Mouse (Mus musculus) neural tube, embryonic 14.5 days (tissue): ENCODE results near the gene Fnbp1. TPM values are rescaled to one million over a fixed set of nuclear protein-coding genes. Genes with fewer than 3 reads are reported as not detected.

Experiments used
- ATAC-seq: fragments of 200-750 bp; cut with Nextera tagmentation; 2 replicates; pipeline ENCODE4 v1.8.0; 2017; ENCODE audit warnings: low read depth, mild to moderate bottlenecking, moderate TSS enrichment, moderate library complexity
- H3K27ac ChIP-seq: fragments of 300-500 bp; sonication (generic); 2 replicates; pipeline ENCODE4 v1.5.1; 2014; ENCODE audit warnings: low read depth, mild to moderate bottlenecking, control low read depth, low read length, moderate library complexity, mixed read lengths
- H3K27me3 ChIP-seq: fragments of 300-500 bp; sonication (generic); 2 replicates; pipeline ENCODE4 v1.6.1; 2014; ENCODE audit warnings: low read length; ENCODE audit not compliant: control insufficient read depth, insufficient read depth
- H3K36me3 ChIP-seq: fragments of 300-500 bp; sonication (generic); 2 replicates; pipeline ENCODE4 v1.6.1; 2014; ENCODE audit warnings: low read length, mixed read lengths; ENCODE audit not compliant: control insufficient read depth, insufficient read depth
- H3K4me1 ChIP-seq: fragments of 300-500 bp; sonication (generic); 2 replicates; pipeline ENCODE4 v1.6.1; 2014; ENCODE audit warnings: low read length; ENCODE audit not compliant: control insufficient read depth, insufficient read depth
- H3K4me2 ChIP-seq: fragments of 300-500 bp; sonication (generic); 2 replicates; pipeline ENCODE4 v1.6.1; 2014; ENCODE audit warnings: mild to moderate bottlenecking, low read depth, low read length, control low read depth
- H3K4me3 ChIP-seq: fragments of 300-500 bp; sonication (generic); 2 replicates; pipeline ENCODE4 v1.5.1; 2014; ENCODE audit warnings: low read depth, low read length, control low read depth, mixed read lengths
- H3K9ac ChIP-seq: fragments of 300-500 bp; sonication (generic); replicated peaks from 2 replicates; pipeline ENCODE4 v1.6.1; 2014; ENCODE audit warnings: low read depth, mild to moderate bottlenecking, control low read depth, low read length, mixed read lengths
- H3K9me3 ChIP-seq: fragments of 300-500 bp; sonication (generic); 2 replicates; pipeline ENCODE4 v1.6.1; 2016; ENCODE audit warnings: low read length; ENCODE audit not compliant: control insufficient read depth
- WGBS: fragments of 180-500 bp; shearing (Covaris S2); extraction: QIAGEN DNeasy Blood & Tissue Kit; methylation state at CpG from one replicate; pipeline ENCODE4 v1.1.7; 2014; 5-methylcytosine and 5-hydroxymethylcytosine counted together
- polyA plus RNA-seq: library from polyadenylated mRNA; unstranded; fragments of >200 nt; fragmentation: Nextera tagmentation; extraction: Ambion mirVana; gene quantifications from 2 replicates; pipeline ENCODE4 v1.2.1, GENCODE M21; 2014

The Fnbp1 gene
- polyA plus RNA-seq, 1 experiment from 2014 or later, result 33.3 TPM

DNA sequence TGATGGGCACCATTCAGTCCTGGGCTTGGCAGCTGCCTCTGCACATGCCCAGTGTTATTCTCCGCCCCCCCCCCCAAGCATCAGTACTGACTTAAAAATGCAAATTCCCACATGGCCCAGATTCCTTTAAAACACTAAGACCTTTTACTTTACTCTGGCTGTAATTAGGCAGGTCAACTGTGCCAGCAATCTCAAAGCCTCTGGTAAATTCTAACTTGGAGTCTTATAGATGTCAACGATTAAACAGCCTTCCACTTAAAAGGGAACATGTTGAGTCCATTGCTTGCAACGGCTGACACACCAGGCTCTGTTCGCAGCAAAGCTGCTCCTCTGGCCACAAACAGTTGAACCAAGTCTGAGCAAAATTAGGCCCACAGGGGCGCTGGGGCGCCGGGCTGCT is 109.8 kb downstream of the Fnbp1 start:
- no peaks in the 10 kb centered on the region for H3K4me1 ChIP-seq
- no peak overlapping the region for H3K4me3 ChIP-seq
- peaks cover 34% of the 10 kb centered on the region for H3K36me3 ChIP-seq
- 92% methylated on average over 7 of the region's 7 CpGs for WGBS
- no peak overlapping the region for H3K9ac ChIP-seq
- no peak for ATAC-seq
- no peaks in the 10 kb centered on the region for H3K9me3 ChIP-seq
- H3K4me2 ChIP-seq, result no peak overlapping the region
- no peaks in the 10 kb centered on the region for H3K27me3 ChIP-seq
- no peak overlapping the region for H3K27ac ChIP-seq

DNA sequence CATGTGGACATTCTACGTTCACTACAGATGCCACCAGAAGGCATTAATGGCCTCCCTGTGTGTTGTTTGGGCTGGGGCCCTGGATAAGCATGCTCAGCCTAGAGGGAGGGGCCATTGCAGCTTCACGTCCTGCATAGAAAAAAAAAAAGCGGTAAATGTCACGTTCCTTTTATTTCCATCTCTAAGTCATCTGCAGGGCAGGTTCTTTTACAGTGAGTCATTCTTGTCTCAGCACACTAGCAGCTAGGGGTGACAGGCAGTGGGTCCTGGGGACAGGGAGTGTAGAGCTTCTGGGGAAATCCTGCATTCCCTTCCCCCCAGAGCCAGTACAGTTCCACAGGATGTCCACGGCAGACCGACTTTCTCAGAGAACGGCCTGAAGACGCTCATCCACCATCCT is 115.2 kb downstream of the Fnbp1 start:
- 70% methylated on average over 8 of the region's 8 CpGs for WGBS
- no peaks in the 10 kb centered on the region for H3K27me3 ChIP-seq
- no peak overlapping the region for H3K27ac ChIP-seq
- no peak overlapping the region for H3K4me3 ChIP-seq
- H3K9me3 ChIP-seq, result no peaks in the 10 kb centered on the region
- H3K4me2 ChIP-seq, result no peak overlapping the region
- peaks cover 11% of the 10 kb centered on the region for H3K36me3 ChIP-seq
- no peak for ATAC-seq
- no peaks in the 10 kb centered on the region for H3K4me1 ChIP-seq
- H3K9ac ChIP-seq, result no peak overlapping the region

DNA sequence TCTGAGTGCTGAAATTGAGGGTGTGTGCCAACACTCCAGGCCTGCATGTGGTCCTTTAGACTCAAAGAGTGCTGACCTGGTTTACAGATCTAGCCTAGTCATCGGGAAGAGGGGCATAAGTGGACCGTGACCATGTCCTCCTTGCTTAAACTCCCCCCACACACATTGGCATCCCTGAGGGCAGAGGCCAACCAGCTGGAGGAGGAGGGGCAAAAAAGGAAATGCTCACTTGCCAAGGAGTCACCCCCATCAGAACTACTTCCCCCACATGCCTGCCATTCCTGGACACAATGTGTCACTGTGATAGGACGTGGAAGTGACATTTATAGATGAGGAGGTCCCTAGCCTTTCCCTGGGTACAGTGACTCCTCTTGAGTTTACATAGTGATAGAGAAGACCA is 116.3 kb downstream of the Fnbp1 start:
- no peak overlapping the region for H3K4me3 ChIP-seq
- H3K9me3 ChIP-seq, result no peaks in the 10 kb centered on the region
- no peak overlapping the region for H3K9ac ChIP-seq
- no peaks in the 10 kb centered on the region for H3K4me1 ChIP-seq
- peaks cover 18% of the 10 kb centered on the region for H3K36me3 ChIP-seq
- no peak for ATAC-seq
- H3K4me2 ChIP-seq, result no peak overlapping the region
- 90% methylated on average over 3 of the region's 3 CpGs for WGBS
- no peak overlapping the region for H3K27ac ChIP-seq
- no peaks in the 10 kb centered on the region for H3K27me3 ChIP-seq

DNA sequence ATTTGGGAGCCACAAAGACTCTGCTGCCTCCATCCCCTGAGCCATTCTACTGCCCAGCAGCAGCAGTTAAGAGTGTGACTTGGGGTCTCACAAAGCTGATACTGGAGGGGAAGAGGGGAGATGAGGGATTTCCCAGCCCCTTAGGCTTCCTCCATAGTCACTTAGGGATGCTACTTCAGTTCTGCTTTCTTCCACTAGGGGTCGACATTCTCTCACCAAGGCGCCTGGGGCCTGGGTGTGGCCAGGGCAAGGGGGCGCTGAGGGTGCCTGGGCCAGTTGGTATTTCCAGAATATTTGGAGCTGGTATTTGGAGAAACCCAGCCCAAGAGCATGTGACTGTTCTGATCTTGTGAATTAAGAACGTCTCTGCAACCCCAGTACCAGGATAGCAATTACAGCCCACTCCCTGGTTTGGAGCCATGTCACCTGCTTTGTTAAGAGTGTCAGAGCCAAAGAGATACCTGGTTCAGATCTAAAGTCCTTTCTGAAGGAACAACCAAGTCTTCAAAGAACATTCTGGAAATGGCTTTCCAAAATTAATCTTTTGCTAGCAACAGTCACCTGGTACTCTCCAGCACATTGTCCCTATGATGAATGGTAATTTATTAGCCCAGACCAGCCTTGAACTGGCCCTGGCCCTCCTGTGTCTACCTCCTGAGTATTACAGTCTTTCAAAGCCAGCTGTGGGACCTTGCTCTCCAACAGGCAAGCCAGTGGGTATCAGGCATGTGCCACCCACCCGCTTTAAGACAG is 117.0 kb downstream of the Fnbp1 start:
- Histone ChIP-seq H3K4me2 (no peak overlapping the region), H3K4me3 (no peak overlapping the region), H3K36me3 (peaks cover 21% of the 10 kb centered on the region), H3K9ac (no peak overlapping the region), H3K4me1 (no peaks in the 10 kb centered on the region), H3K27ac (no peak overlapping the region), H3K9me3 (no peaks in the 10 kb centered on the region), H3K27me3 (no peaks in the 10 kb centered on the region)
- 0 out of 2 replicates have a peak, but pooled peaks have one; percentile 24 for ATAC-seq
- WGBS, result 28% methylated on average over 5 of the region's 5 CpGs

DNA sequence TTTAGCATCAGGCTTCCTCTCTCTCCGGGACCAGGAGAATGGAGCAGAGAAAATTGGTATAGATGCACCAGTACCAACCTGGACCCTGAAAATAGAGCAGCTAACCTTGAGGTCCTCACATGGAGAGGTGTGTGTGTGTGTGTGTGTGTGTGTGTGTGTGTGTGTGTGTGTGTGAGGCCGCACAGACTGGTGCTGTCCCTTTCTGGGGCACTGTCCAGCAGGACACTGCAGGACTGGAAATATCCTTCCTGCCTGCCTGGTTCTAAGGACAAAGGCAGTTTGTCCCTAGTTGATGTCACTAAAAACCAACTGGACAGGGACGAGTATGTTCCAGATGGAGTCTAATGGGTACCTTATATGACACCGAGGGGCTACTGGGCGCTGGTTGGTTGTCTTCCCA is 117.9 kb downstream of the Fnbp1 start:
- Histone ChIP-seq H3K27me3 (no peaks in the 10 kb centered on the region), H3K9ac (no peak overlapping the region), H3K27ac (no peak overlapping the region), H3K9me3 (no peaks in the 10 kb centered on the region), H3K4me2 (no peak overlapping the region), H3K36me3 (peaks cover 28% of the 10 kb centered on the region), H3K4me1 (no peaks in the 10 kb centered on the region), H3K4me3 (no peak overlapping the region)
- 81% methylated on average over 5 of the region's 5 CpGs for WGBS
- no peak for ATAC-seq

DNA sequence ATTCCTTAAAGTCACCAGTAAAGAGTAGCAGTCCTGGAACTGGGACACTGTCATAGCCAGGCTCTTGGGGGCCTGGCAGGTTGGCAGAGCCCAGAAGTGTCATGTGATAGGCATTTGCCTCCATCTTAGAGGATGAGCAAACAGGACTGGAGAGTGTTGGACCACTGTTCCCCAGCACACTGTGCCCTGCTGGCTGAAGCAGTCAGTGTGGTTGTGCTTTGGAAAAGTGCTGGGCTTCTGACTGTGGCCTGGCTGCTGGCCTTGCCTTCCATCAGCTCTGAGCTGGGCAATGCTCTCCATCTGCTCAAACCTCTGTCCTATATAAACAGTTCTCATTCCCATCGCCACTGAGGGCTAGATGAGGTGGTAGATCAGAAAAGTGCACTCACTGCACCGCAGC is 121.6 kb downstream of the Fnbp1 start:
- ATAC-seq, result no peak
- Histone ChIP-seq H3K4me3 (no peak overlapping the region), H3K36me3 (peaks cover 50% of the 10 kb centered on the region), H3K27me3 (no peaks in the 10 kb centered on the region), H3K4me2 (no peak overlapping the region), H3K9ac (no peak overlapping the region), H3K27ac (no peak overlapping the region), H3K4me1 (no peaks in the 10 kb centered on the region), H3K9me3 (no peaks in the 10 kb centered on the region)
- 98% methylated on average over 2 of the region's 2 CpGs for WGBS

DNA sequence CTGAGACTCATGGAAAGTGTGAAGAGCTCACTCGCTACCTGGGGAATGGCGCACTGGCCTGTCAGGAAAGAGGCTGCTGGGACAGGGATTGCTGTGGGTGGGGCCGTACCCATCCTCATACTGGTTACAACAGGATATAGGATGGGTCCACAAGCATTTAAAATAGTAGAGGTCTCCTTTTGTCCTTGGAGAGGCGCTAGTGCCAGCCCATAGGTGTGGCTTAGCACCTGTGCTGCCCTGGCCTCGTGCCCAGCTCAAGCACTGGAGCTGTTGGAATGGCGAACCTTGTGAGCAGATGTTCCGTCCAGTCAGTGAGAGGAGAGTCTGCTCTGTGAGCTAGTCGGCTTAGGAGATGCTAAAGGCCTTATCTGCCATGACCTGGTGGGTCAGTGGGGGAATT is 122.8 kb downstream of the Fnbp1 start:
- Histone ChIP-seq H3K9ac (no peak overlapping the region), H3K9me3 (no peaks in the 10 kb centered on the region), H3K36me3 (peaks cover 50% of the 10 kb centered on the region), H3K27ac (no peak overlapping the region), H3K4me3 (no peak overlapping the region), H3K4me1 (no peaks in the 10 kb centered on the region), H3K4me2 (no peak overlapping the region), H3K27me3 (no peaks in the 10 kb centered on the region)
- 90% methylated on average over 8 of the region's 8 CpGs for WGBS
- no peak for ATAC-seq

DNA sequence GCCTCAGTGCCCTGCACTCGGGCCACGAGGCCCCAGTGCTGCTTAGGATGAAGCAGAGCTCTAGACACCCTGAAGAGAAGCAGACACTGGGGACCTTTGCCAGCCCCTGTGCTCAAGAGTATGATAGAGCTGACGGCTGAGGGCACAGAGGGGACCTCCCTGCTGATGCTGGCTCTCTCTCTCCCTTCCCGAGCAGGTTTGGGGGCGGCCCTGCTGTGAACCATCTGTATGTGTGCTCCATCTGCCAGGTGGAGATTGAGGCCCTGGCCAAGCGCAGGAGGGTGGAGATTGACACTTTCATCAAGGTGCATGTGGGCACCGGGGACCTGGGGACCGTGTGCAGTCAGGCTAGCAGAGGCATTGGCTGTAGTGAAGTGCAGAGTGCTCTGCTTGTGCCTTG is 123.3 kb downstream of the Fnbp1 start:
- 87% methylated on average over 8 of the region's 8 CpGs for WGBS
- no peaks in the 10 kb centered on the region for H3K4me1 ChIP-seq
- ATAC-seq, result no peak

DNA sequence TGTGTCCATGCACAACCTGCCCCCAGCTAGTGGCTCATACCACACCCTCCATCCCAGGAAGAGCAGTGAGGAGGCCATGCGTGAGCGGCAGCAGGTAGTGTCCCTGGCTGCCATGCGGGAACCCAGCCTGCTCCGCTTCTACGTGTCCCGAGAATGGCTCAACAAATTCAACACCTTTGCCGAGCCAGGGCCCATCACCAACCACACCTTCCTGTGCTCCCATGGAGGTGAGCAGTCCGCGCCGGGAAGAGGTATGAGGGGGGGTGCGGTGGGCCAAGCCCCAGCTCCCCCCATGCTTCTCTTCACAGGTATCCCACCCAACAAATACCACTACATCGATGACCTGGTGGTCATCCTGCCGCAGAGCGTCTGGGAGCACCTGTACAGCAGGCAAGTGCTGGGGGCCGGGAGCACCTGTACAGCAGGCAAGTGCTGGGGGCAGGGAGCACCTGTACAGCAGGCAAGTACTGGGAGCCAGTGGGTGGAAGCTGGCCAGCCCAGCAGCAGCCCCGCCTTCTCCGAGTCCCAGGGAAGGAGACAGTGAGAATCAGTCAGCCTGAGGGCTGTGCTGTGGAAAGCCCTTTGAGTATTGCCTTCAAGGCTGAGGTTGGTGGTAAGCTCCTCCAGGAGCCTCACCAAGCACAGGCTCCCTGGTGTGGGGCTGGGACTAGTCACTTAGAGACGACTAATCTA is 124.0 kb downstream of the Fnbp1 start:
- Histone ChIP-seq H3K27ac (no peak overlapping the region), H3K4me2 (no peak overlapping the region), H3K4me3 (no peak overlapping the region), H3K36me3 (peaks cover 59% of the 10 kb centered on the region), H3K9ac (no peak overlapping the region), H3K4me1 (no peaks in the 10 kb centered on the region), H3K27me3 (no peaks in the 10 kb centered on the region), H3K9me3 (no peaks in the 10 kb centered on the region)
- WGBS, result 92% methylated on average over 18 of the region's 18 CpGs
- ATAC-seq, result no peak

More for the DNA sequence above, 123.3 kb downstream of the Fnbp1 start:
- no peak overlapping the region for H3K27ac ChIP-seq
- no peaks in the 10 kb centered on the region for H3K27me3 ChIP-seq
- H3K9me3 ChIP-seq, result no peaks in the 10 kb centered on the region
- H3K9ac ChIP-seq, result no peak overlapping the region
- H3K4me3 ChIP-seq, result no peak overlapping the region
- H3K4me2 ChIP-seq, result no peak overlapping the region
- peaks cover 52% of the 10 kb centered on the region for H3K36me3 ChIP-seq
